In the genomic region with DNA sequence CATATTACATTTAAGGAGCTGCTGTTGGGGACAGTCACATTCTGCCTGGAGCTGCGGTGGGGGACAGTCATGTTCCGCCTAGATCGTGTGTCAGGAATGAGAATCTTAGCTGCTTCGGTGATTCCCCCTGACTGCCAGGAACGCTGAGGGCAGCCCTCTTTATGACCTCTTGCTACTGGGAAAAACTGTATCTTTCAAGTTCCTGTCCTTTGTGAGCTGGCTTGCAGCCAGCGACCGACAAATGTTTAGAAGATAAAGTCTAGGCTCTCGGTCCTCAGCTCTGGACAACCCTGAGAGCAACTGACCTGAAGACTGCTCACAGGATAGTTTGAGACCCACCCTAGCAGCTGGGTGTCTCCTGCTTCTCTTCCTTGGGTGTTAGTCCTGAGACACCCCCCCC, we compare ENCODE assay signal across 13 mouse cellular contexts. TPM values are rescaled to one million over a fixed set of nuclear protein-coding genes. Genes with fewer than 3 reads are reported as not detected.
DNase-seq lines count a peak whose midpoint lies in the region; ATAC-seq and TF ChIP-seq lines count a peak whose summit lies in the region.
"Had no signal": no experiment of that assay in that cellular context is flagged by ENCODE, and none has a peak within 500 bp of the region (broad histone marks: within the 10 kb centered on the region; RNA-seq: fewer than 3 reads in every experiment).

No protein-coding gene starts in this region.

- peaks cover 10% of the 10 kb centered on the region for H3K4me1 ChIP-seq in heart, embryonic 12.5 days (replicated peaks)
- H3K4me1 ChIP-seq in lung, adult 2 months (ENCODE audit: control insufficient read depth, insufficient read depth, low read length) = no peaks in the 10 kb centered on the region
- no peaks in the 10 kb centered on the region for H3K4me1 ChIP-seq in hindbrain, embryonic 11.5 days (replicated peaks; ENCODE audit: control insufficient read depth, insufficient read depth, low read length)
- H3K4me1 ChIP-seq: embryonic facial prominence, embryonic 13.5 days had no signal

- TF ChIP-seq POLR2A in lung, adult 2 months (IDR thresholded peaks at IDR 0.05; ENCODE audit: borderline replicate concordance, extremely low read depth, low read depth, low read length) = no peak

- no peaks in the 10 kb centered on the region for H3K36me3 ChIP-seq in heart, embryonic 12.5 days
- H3K36me3 ChIP-seq in hindbrain, embryonic 11.5 days (ENCODE audit: control insufficient read depth, insufficient read depth, low read length) = no peaks in the 10 kb centered on the region
- H3K36me3 ChIP-seq: embryonic facial prominence, embryonic 13.5 days had no signal

- WGBS in heart, embryonic 12.5 days = 7% methylated on average over 8 of the region's 8 CpGs
- 11% methylated on average over 8 of the region's 8 CpGs for WGBS in lung, adult 2 months
- WGBS in hindbrain, embryonic 11.5 days = 64% methylated on average over 8 of the region's 8 CpGs

- H3K27ac ChIP-seq in heart, embryonic 12.5 days (ENCODE audit: poor library complexity, severe bottlenecking) = no peak overlapping the region
- H3K27ac ChIP-seq in hindbrain, embryonic 11.5 days (ENCODE audit: low read depth, low read length) = no peak overlapping the region
- H3K27ac ChIP-seq: embryonic facial prominence, embryonic 13.5 days had no signal

- no peaks in the 10 kb centered on the region for H3K27me3 ChIP-seq in heart, embryonic 12.5 days (replicated peaks)
- no peaks in the 10 kb centered on the region for H3K27me3 ChIP-seq in hindbrain, embryonic 11.5 days (ENCODE audit: control insufficient read depth, insufficient read depth, low read length)
- H3K27me3 ChIP-seq: embryonic facial prominence, embryonic 13.5 days had no signal

- DNase-seq in heart, postnatal 4 days = no peak
- DNase-seq in lung, postnatal 14 days = peak; percentile 2
- no peak for DNase-seq in lung, adult 2 months
- peak; percentile 7 for DNase-seq in skeletal muscle tissue, adult 2 months (ENCODE audit: low read depth, low spot score)
- no peak for DNase-seq in layer of hippocampus, postnatal 25 days (ENCODE audit: extremely low spot score in 1 of 2, low spot score in 1 of 2)
- no peak for DNase-seq in hindbrain, embryonic 11.5 days (ENCODE audit: low spot score)

- ATAC-seq in heart, embryonic 12.5 days (ENCODE audit: insufficient number of reproducible peaks, low FRiP score) = no peak
- peak; percentile 72 for ATAC-seq in erythroblast, adult 5-6 weeks (replicated peaks; ENCODE audit: low FRiP score, poor library complexity, severe bottlenecking)
- no peak for ATAC-seq in hindbrain, embryonic 11.5 days (ENCODE audit: low FRiP score)

- no peak overlapping the region for H3K9ac ChIP-seq in heart, embryonic 12.5 days
- no peak overlapping the region for H3K9ac ChIP-seq in hindbrain, embryonic 11.5 days (ENCODE audit: low read depth, low read length)
- H3K9ac ChIP-seq: embryonic facial prominence, embryonic 13.5 days had no signal

- H3K4me3 ChIP-seq in heart, embryonic 12.5 days = no peak overlapping the region
- H3K4me3 ChIP-seq in lung, adult 2 months (replicated peaks; ENCODE audit: extremely low read depth, low read depth, low read length) = no peak overlapping the region
- no peak overlapping the region for H3K4me3 ChIP-seq in hindbrain, embryonic 11.5 days (ENCODE audit: low read depth, low read length)
- H3K4me3 ChIP-seq: embryonic facial prominence, embryonic 13.5 days had no signal

- peak overlapping the region; percentile 51 for H3K4me2 ChIP-seq in heart, embryonic 12.5 days
- no peak overlapping the region for H3K4me2 ChIP-seq in hindbrain, embryonic 11.5 days (replicated peaks; ENCODE audit: low read depth, low read length)
- H3K4me2 ChIP-seq: embryonic facial prominence, embryonic 13.5 days; midbrain, embryonic 11.5 days had no signal

- TF ChIP-seq CTCF in lung, adult 2 months (IDR thresholded peaks at IDR 0.05; ENCODE audit: insufficient read depth, low read length) = no peak

- 0 out of 2 replicates have a peak, but pooled peaks cover 2% of the 10 kb centered on the region for H3K9me3 ChIP-seq in heart, embryonic 12.5 days (replicated peaks)
- H3K9me3 ChIP-seq in hindbrain, embryonic 11.5 days (ENCODE audit: control insufficient read depth, low read length) = no peaks in the 10 kb centered on the region
- H3K9me3 ChIP-seq: embryonic facial prominence, embryonic 13.5 days had no signal

RNA-seq across cellular contexts. Expression of a gene that starts 5.6 kb away (rescaled TPM):
- not detected in 2 replicates for polyA plus RNA-seq in heart, embryonic 12.5 days (2016; fragmentation: Nextera tagmentation; extraction: Ambion mirVana)
- total RNA-seq in heart, postnatal 4 days (2021) = not detected
- polyA plus RNA-seq in lung, adult 2 months (2012; rRNA removed) = not detected in 2 replicates
- not detected in 2 replicates for total RNA-seq in erythroblast, adult 5-6 weeks (2015; ENCODE audit: low replicate concordance)
- not detected in 2 replicates for total RNA-seq in erythroblast, adult 5-6 weeks (2017; ENCODE audit: low replicate concordance)
- not detected for total RNA-seq in layer of hippocampus, postnatal 25 days (2021)
- polyA plus RNA-seq in hindbrain, embryonic 11.5 days (2014; fragmentation: Nextera tagmentation; extraction: Ambion mirVana) = not detected in 2 replicates
- total RNA-seq: granulocyte monocyte progenitor cell, adult 5-6 weeks; layer of hippocampus, postnatal 10 days had no signal
- polyA plus RNA-seq: embryonic facial prominence, embryonic 13.5 days; midbrain, embryonic 11.5 days; testis, adult 2 months had no signal

RNA-seq across cellular contexts. Expression of a gene that starts 37.3 kb away (rescaled TPM):
- polyA plus RNA-seq in heart, embryonic 12.5 days (2016; fragmentation: Nextera tagmentation; extraction: Ambion mirVana) = not detected in 2 replicates
- not detected for total RNA-seq in heart, postnatal 4 days (2021)
- not detected in 2 replicates for polyA plus RNA-seq in lung, adult 2 months (2012; rRNA removed)
- not detected in 2 replicates for total RNA-seq in erythroblast, adult 5-6 weeks (2015; ENCODE audit: low replicate concordance)
- total RNA-seq in erythroblast, adult 5-6 weeks (2017; ENCODE audit: low replicate concordance) = not detected in 2 replicates
- not detected for total RNA-seq in layer of hippocampus, postnatal 25 days (2021)
- not detected in 2 replicates for polyA plus RNA-seq in hindbrain, embryonic 11.5 days (2014; fragmentation: Nextera tagmentation; extraction: Ambion mirVana)
- total RNA-seq: granulocyte monocyte progenitor cell, adult 5-6 weeks; layer of hippocampus, postnatal 10 days had no signal
- polyA plus RNA-seq: embryonic facial prominence, embryonic 13.5 days; midbrain, embryonic 11.5 days; testis, adult 2 months had no signal

Comparison
In these comparisons a context has a peak if more than half of its experiments do, and no peak if none do; other contexts are left out.
1. DNase-seq: peak in lung, postnatal 14 days (single experiment) and skeletal muscle tissue, adult 2 months (single experiment); none in heart, postnatal 4 days (single experiment), lung, adult 2 months (single experiment), layer of hippocampus, postnatal 25 days (0 of 2) and hindbrain, embryonic 11.5 days (single experiment).